Mouse (Mus musculus): Measurements from ENCODE around the gene 2310039H08Rik. TPM values are rescaled to one million over a fixed set of nuclear protein-coding genes. Genes with fewer than 3 reads are reported as not detected.
"Not testable (repeated sequence)": the region's sequence is repeated elsewhere in the genome, so short reads cannot be mapped to it uniquely, and the experiment has no call there.

2310039H08Rik gene
- polyA plus RNA-seq, 1 experiment from 2014 or later = 80.1 TPM

DNA sequence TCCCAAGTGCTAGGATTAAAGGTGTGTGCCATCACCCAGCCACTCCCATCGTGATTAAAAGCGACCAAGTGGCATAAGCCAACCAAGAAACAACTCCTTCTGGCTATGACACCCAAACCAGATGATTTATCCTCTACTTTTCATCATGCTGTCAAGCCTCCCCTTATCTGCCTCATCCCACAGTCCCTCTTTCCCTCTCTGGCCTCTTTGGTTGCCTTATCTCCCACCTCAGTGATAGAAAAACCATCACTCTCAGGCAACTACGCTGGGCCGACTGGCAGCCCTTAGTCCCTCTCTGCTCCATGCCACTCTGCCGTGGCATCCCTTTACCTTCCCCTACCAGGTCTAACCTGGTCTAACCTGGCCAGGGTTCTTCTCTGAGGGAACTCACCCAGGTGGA is 14.5 kb downstream of the 2310039H08Rik start:
- no peak overlapping the region for H3K27ac ChIP-seq (ENCODE audit: low read length)
- H3K9ac ChIP-seq (replicated peaks; ENCODE audit: low read depth) = no peak overlapping the region
- no peak overlapping the region for H3K4me3 ChIP-seq (ENCODE audit: low read depth, low read length)
- no peaks in the 10 kb centered on the region for H3K27me3 ChIP-seq (replicated peaks; ENCODE audit: insufficient read depth, low read length)
- no peak overlapping the region for H3K4me2 ChIP-seq (replicated peaks; ENCODE audit: low read depth, low read length)
- ATAC-seq = no peak
- no peaks in the 10 kb centered on the region for H3K4me1 ChIP-seq (ENCODE audit: insufficient read depth, low read depth, low read length)
- H3K36me3 ChIP-seq (ENCODE audit: insufficient read depth, low read length) = no peaks in the 10 kb centered on the region
- WGBS = 85% methylated on average over 5 of the region's 5 CpGs
- TF ChIP-seq EP300 (IDR thresholded peaks at IDR 0.05) = no peak
- no peaks in the 10 kb centered on the region for H3K9me3 ChIP-seq (ENCODE audit: low read length)
- DNase-seq (ENCODE audit: low spot score) = no peak

DNA sequence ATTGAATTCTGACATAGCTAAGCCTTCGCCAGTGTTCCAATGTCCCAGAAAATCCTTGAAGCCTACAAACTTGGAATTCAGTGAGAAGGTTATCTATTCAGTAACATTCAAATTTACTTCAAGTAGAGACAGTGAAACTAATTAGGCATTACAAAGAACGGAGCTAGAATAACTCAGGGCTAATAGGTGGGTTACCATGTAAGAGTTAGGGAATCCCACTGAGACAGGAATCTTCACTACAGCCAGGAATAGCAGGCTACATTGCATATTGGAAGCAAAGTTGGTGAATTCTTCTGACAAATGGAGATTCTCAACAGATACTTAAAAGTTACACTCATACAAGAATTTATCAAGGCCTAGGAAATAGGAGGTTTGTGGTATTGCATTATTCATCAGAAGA is 15.5 kb downstream of the 2310039H08Rik start:
- 64% methylated on average over 2 of the region's 2 CpGs for WGBS
- not testable (repeated sequence) for DNase-seq (ENCODE audit: low spot score); H3K9me3 ChIP-seq (ENCODE audit: low read length); H3K4me3 ChIP-seq (ENCODE audit: low read depth, low read length); H3K4me1 ChIP-seq (ENCODE audit: insufficient read depth, low read depth, low read length); H3K9ac ChIP-seq (replicated peaks; ENCODE audit: low read depth); H3K36me3 ChIP-seq (ENCODE audit: insufficient read depth, low read length); H3K27ac ChIP-seq (ENCODE audit: low read length); H3K4me2 ChIP-seq (replicated peaks; ENCODE audit: low read depth, low read length); ATAC-seq; H3K27me3 ChIP-seq (replicated peaks; ENCODE audit: insufficient read depth, low read length)

DNA sequence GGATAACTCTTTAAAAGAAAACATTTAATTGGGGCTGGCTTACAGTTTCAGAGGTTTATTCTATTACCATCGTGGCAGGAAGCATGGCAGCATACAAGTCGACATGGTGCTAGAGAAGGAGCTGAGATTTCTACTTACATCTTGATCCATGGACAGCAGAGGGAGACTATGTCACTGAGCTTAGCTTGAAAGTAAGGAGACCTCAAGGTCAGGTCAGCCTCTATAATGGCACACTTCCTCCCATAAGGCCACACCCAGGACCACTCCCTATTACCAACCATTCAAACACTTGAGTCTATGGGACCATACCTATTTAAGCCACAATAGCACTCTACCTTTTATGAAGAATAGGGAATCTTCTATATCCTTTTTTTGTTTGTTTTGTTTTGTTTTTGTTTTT is 20.5 kb downstream of the 2310039H08Rik start:
- Histone ChIP-seq H3K27me3 (replicated peaks; ENCODE audit: insufficient read depth, low read length) (no peaks in the 10 kb centered on the region), H3K9ac (replicated peaks; ENCODE audit: low read depth) (no peak overlapping the region), H3K4me1 (ENCODE audit: insufficient read depth, low read depth, low read length) (no peaks in the 10 kb centered on the region), H3K4me3 (ENCODE audit: low read depth, low read length) (no peak overlapping the region), H3K4me2 (replicated peaks; ENCODE audit: low read depth, low read length) (no peak overlapping the region), H3K9me3 (ENCODE audit: low read length) (no peaks in the 10 kb centered on the region), H3K27ac (ENCODE audit: low read length) (no peak overlapping the region), H3K36me3 (ENCODE audit: insufficient read depth, low read length) (no peaks in the 10 kb centered on the region)
- 76% methylated on average over 2 of the region's 2 CpGs for whole genome bisulfite sequencing
- no peak for ATAC-seq
- peak; percentile 7; the same call in 1 of the 2 replicates for TF ChIP-seq CTCF (IDR thresholded peaks at IDR 0.05)
- no peak for TF ChIP-seq EP300 (IDR thresholded peaks at IDR 0.05)
- no peak for DNase-seq (ENCODE audit: low spot score)

DNA sequence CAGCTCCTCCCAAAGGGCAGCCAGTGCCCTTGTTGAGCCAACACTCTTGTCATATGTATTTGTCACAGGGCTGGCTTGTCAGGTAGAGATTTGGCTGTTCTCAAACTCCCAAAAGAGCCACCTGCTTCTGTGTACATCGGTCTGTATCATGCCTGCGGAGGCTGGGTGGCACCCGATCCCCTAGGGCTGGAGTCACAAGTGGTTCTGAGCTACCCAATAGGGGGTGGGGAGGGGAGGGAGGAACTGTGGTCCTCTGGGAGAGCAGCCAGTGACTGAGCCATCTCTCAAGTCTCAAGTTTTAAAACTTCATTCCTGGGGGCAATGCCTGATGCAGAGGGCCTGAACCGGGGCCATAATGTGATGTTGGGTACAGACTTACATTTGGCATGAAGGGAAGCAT is 24.3 kb downstream of the 2310039H08Rik start:
- Histone ChIP-seq H3K27me3 (replicated peaks; ENCODE audit: insufficient read depth, low read length) (no peaks in the 10 kb centered on the region), H3K9ac (replicated peaks; ENCODE audit: low read depth) (no peak overlapping the region), H3K4me2 (replicated peaks; ENCODE audit: low read depth, low read length) (no peak overlapping the region), H3K4me1 (ENCODE audit: insufficient read depth, low read depth, low read length) (no peaks in the 10 kb centered on the region), H3K36me3 (ENCODE audit: insufficient read depth, low read length) (peaks cover 5% of the 10 kb centered on the region), H3K4me3 (ENCODE audit: low read depth, low read length) (no peak overlapping the region), H3K27ac (ENCODE audit: low read length) (no peak overlapping the region), H3K9me3 (ENCODE audit: low read length) (no peaks in the 10 kb centered on the region)
- TF ChIP-seq CTCF (IDR thresholded peaks at IDR 0.05) (no peak), EP300 (IDR thresholded peaks at IDR 0.05) (no peak)
- no peak for ATAC-seq
- WGBS = 87% methylated on average over 4 of the region's 4 CpGs
- no peak for DNase-seq (ENCODE audit: low spot score)

DNA sequence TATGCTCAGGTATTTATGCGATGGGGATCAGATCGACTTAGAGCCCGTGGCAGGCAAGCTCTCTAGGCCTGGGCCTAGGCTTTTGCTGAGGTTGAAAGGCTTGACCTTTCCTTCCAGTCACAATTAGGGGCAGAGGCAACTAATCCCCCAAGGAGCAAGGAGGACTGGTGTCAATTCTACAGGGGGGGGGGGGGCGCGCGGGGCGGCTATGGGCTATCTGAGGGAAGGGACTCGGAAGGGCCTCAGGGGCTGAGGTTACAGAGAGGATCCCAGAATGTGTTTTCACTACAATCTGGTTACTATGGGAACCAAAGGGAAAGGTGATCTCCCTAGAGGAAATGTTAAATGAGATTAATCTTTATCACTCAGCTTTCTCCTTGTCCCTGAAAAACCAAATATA is 25.0 kb downstream of the 2310039H08Rik start:
- H3K27ac ChIP-seq (ENCODE audit: low read length) = no peak overlapping the region
- no peak for ATAC-seq
- no peaks in the 10 kb centered on the region for H3K27me3 ChIP-seq (replicated peaks; ENCODE audit: insufficient read depth, low read length)
- H3K4me1 ChIP-seq (ENCODE audit: insufficient read depth, low read depth, low read length) = no peaks in the 10 kb centered on the region
- no peak overlapping the region for H3K9ac ChIP-seq (replicated peaks; ENCODE audit: low read depth)
- WGBS = 39% methylated on average over 7 of the region's 8 CpGs
- no peak for TF ChIP-seq EP300 (IDR thresholded peaks at IDR 0.05)
- TF ChIP-seq CTCF (IDR thresholded peaks at IDR 0.05) = no peak
- H3K36me3 ChIP-seq (ENCODE audit: insufficient read depth, low read length) = peaks cover 10% of the 10 kb centered on the region
- H3K9me3 ChIP-seq (ENCODE audit: low read length) = no peaks in the 10 kb centered on the region
- no peak overlapping the region for H3K4me2 ChIP-seq (replicated peaks; ENCODE audit: low read depth, low read length)
- no peak for DNase-seq (ENCODE audit: low spot score)
- H3K4me3 ChIP-seq (ENCODE audit: low read depth, low read length) = no peak overlapping the region

DNA sequence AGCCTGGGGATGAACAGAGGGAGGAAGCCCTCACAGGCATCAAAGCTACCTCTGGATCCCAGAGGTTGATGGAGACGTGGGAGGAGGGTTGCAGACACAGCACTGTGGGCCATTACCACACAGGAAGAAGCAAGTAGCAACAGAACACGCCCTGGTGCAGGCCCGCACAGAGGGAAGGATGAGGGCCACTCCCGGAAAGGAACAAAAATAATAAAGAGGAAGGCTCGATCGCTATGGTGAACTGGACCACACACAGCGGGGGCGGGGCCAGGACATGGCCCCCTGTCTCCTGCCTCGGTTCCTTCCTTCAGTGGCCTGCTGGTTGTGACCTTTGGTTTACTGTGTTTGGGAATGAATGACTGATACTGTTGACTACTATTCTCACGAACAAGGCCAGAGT is 27.2 kb downstream of the 2310039H08Rik start:
- no peak for TF ChIP-seq EP300 (IDR thresholded peaks at IDR 0.05)
- TF ChIP-seq CTCF (IDR thresholded peaks at IDR 0.05) = no peak
- DNase-seq (ENCODE audit: low spot score) (no peak), ATAC-seq (no peak)
- no peaks in the 10 kb centered on the region for H3K9me3 ChIP-seq (ENCODE audit: low read length)
- no peak overlapping the region for H3K27ac ChIP-seq (ENCODE audit: low read length)
- H3K4me1 ChIP-seq (ENCODE audit: insufficient read depth, low read depth, low read length) = no peaks in the 10 kb centered on the region
- 61% methylated on average over 10 of the region's 10 CpGs for WGBS
- no peak overlapping the region for H3K9ac ChIP-seq (replicated peaks; ENCODE audit: low read depth)
- no peak overlapping the region for H3K4me2 ChIP-seq (replicated peaks; ENCODE audit: low read depth, low read length)
- H3K36me3 ChIP-seq (ENCODE audit: insufficient read depth, low read length) = peaks cover 13% of the 10 kb centered on the region
- H3K27me3 ChIP-seq (replicated peaks; ENCODE audit: insufficient read depth, low read length) = no peaks in the 10 kb centered on the region
- H3K4me3 ChIP-seq (ENCODE audit: low read depth, low read length) = no peak overlapping the region

DNA sequence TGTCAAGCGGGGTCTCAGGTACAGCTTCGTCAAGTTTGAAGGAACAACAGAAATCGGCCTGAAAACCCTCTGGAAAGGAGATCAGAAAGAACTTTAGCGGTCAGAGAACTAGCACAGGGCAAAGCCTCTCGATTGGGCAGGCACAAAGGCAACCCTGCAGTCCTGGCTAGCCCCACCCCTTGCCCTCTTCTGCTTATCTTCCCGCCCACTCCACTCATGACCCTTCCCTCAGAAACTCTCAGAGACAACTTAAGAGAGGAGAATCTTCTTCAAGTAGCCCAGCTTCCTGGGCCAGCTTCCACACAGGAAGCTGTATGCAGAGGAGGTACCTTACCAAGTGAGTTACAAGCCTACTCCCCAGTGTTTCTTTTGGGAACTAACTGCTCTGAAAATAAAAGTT is 29.3 kb downstream of the 2310039H08Rik start:
- no peak for DNase-seq (ENCODE audit: low spot score)
- ATAC-seq = no peak
- H3K27ac ChIP-seq (ENCODE audit: low read length) = no peak overlapping the region
- no peaks in the 10 kb centered on the region for H3K27me3 ChIP-seq (replicated peaks; ENCODE audit: insufficient read depth, low read length)
- H3K9ac ChIP-seq (replicated peaks; ENCODE audit: low read depth) = no peak overlapping the region
- H3K36me3 ChIP-seq (ENCODE audit: insufficient read depth, low read length) = peaks cover 27% of the 10 kb centered on the region
- H3K4me2 ChIP-seq (replicated peaks; ENCODE audit: low read depth, low read length) = no peak overlapping the region
- no peaks in the 10 kb centered on the region for H3K4me1 ChIP-seq (ENCODE audit: insufficient read depth, low read depth, low read length)
- 86% methylated on average over 6 of the region's 6 CpGs for WGBS
- TF ChIP-seq EP300 (IDR thresholded peaks at IDR 0.05) (no peak), CTCF (IDR thresholded peaks at IDR 0.05) (no peak)
- no peak overlapping the region for H3K4me3 ChIP-seq (ENCODE audit: low read depth, low read length)
- H3K9me3 ChIP-seq (ENCODE audit: low read length) = no peaks in the 10 kb centered on the region
